ENCODE assay signal across 19 mouse cellular contexts in the genomic region with DNA sequence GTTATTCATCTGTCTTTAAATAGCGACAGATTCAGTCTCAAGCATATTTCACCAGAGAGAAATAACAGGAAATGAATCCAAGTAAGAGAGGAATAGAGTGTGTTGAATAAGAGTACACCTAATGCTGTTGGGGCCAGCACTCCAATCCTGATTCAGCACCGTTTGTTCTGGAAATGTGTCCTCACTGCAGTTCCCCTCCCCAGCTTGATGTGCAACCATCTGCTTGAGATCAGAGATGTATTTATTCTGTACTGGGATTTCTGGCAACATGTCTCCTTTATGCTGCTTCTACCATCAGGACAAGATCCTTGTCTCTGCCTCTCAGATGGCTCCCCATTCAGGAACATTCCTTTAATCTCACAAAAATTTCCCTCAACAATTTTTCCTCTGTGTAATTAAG.
DNase-seq lines count a peak whose midpoint lies in the region; ATAC-seq lines count a peak whose summit lies in the region.
"Had no signal": no experiment of that assay in that cellular context is flagged by ENCODE, and none has a peak within 500 bp of the region (broad histone marks: within the 10 kb centered on the region; RNA-seq: fewer than 3 reads in every experiment).

No protein-coding gene starts in this region.

- no peak overlapping the region for H3K9ac ChIP-seq in midbrain, embryonic 15.5 days
- H3K9ac ChIP-seq: embryonic facial prominence, embryonic 13.5 days; heart, embryonic 15.5 days; limb, embryonic 13.5 days; liver, embryonic 13.5 days; lung, embryonic 15.5 days had no signal

- H3K9me3 ChIP-seq in midbrain, embryonic 15.5 days: no peaks in the 10 kb centered on the region
- H3K9me3 ChIP-seq: embryonic facial prominence, embryonic 13.5 days; heart, embryonic 15.5 days; limb, embryonic 13.5 days; liver, embryonic 13.5 days; lung, embryonic 15.5 days had no signal

- H3K4me2 ChIP-seq in midbrain, embryonic 15.5 days: no peak overlapping the region
- H3K4me2 ChIP-seq: embryonic facial prominence, embryonic 13.5 days; heart, embryonic 15.5 days; limb, embryonic 13.5 days; liver, embryonic 13.5 days; lung, embryonic 15.5 days had no signal

- no peak overlapping the region for H3K27ac ChIP-seq in midbrain, embryonic 15.5 days
- H3K27ac ChIP-seq: embryonic facial prominence, embryonic 13.5 days; heart, embryonic 15.5 days; kidney, postnatal 0 days; limb, embryonic 13.5 days; liver, embryonic 13.5 days; lung, embryonic 15.5 days; stomach, postnatal 0 days had no signal

- no peak overlapping the region for H3K4me3 ChIP-seq in midbrain, embryonic 15.5 days
- H3K4me3 ChIP-seq: embryonic facial prominence, embryonic 13.5 days; heart, embryonic 15.5 days; limb, embryonic 13.5 days; liver, embryonic 13.5 days; lung, embryonic 15.5 days had no signal

- peak; percentile 12 for DNase-seq in layer of hippocampus, adult 11-12 months (ENCODE audit: low spot score)
- no peak for DNase-seq in layer of hippocampus, postnatal 10 days (ENCODE audit: low spot score in 2 of 2)
- DNase-seq in frontal cortex, postnatal 36 days (ENCODE audit: low spot score in 2 of 2): peak; percentile 11 to 26
- DNase-seq in layer of hippocampus, postnatal 36 days: peak; percentile 7 to 8
- DNase-seq in right cerebral cortex, postnatal 25 days: peak; percentile 11
- DNase-seq in ovary, postnatal 10 days (ENCODE audit: low spot score): no peak
- DNase-seq: cerebellum, adult 8-10 months; gastrocnemius, postnatal 25 days; kidney, adult 18-20 months; liver, embryonic 13.5 days; lung, postnatal 4 days had no signal

- H3K36me3 ChIP-seq in midbrain, embryonic 15.5 days (replicated peaks): no peaks in the 10 kb centered on the region
- H3K36me3 ChIP-seq: embryonic facial prominence, embryonic 13.5 days; heart, embryonic 15.5 days; limb, embryonic 13.5 days; liver, embryonic 13.5 days; lung, embryonic 15.5 days had no signal

- H3K4me1 ChIP-seq in midbrain, embryonic 15.5 days: no peaks in the 10 kb centered on the region
- H3K4me1 ChIP-seq: embryonic facial prominence, embryonic 13.5 days; heart, embryonic 15.5 days; limb, embryonic 13.5 days; liver, embryonic 13.5 days; lung, embryonic 15.5 days had no signal

- 66% methylated on average over 2 of the region's 2 CpGs for WGBS in midbrain, embryonic 15.5 days

- no peak for ATAC-seq in midbrain, embryonic 15.5 days (replicated peaks)
- ATAC-seq: hindbrain, embryonic 16.5 days had no signal

- no peaks in the 10 kb centered on the region for H3K27me3 ChIP-seq in midbrain, embryonic 15.5 days (replicated peaks)
- H3K27me3 ChIP-seq: embryonic facial prominence, embryonic 13.5 days; heart, embryonic 15.5 days; limb, embryonic 13.5 days; liver, embryonic 13.5 days; lung, embryonic 15.5 days had no signal

Comparison
In these comparisons a context has a peak if more than half of its experiments do, and no peak if none do; other contexts are left out.
1. DNase-seq: peak in layer of hippocampus, adult 11-12 months (single experiment), frontal cortex, postnatal 36 days (2 of 2), layer of hippocampus, postnatal 36 days (2 of 2) and right cerebral cortex, postnatal 25 days (single experiment); none in layer of hippocampus, postnatal 10 days (0 of 2) and ovary, postnatal 10 days (single experiment).